Mouse (Mus musculus) left cerebral cortex, adult 6 months (tissue): Measurements from ENCODE around the gene Cetn2. TPM values are rescaled to one million over a fixed set of nuclear protein-coding genes. Genes with fewer than 3 reads are reported as not detected.

ENCODE experiments used
- long read RNA-seq, 2 experiments: library from polyadenylated mRNA; unstranded; transcript quantifications; one replicate each; pipeline ENCODE4 v2.0.0; 2019 to 2020
- polyA plus RNA-seq: library from polyadenylated mRNA; unstranded; fragments of <200 nt; fragmentation: Nextera tagmentation; gene quantifications from 2 replicates; pipeline ENCODE4 v1.2.3, GENCODE M21; 2021

The Cetn2 gene
- polyA plus RNA-seq, result 76.2 and 89.8 TPM in 2 replicates
- long read RNA-seq, experiment 1, transcript Cetn2-203 (5 exons, 1,286 nt), result major isoform, 160 of 178 reads
- long read RNA-seq, experiment 1, transcript Cetn2-201 (4 exons, 1,026 nt), result minor isoform, 8 of 178 reads
- long read RNA-seq, experiment 1, partial matches to known transcripts, result 5 of 178 reads
- long read RNA-seq, experiment 1, other reads (novel, unspliced or antisense), result 4 of 178 reads
- long read RNA-seq, experiment 2, transcript Cetn2-203 (5 exons, 1,286 nt), result major isoform, 68 of 105 reads
- long read RNA-seq, experiment 2, transcript Cetn2-201 (4 exons, 1,026 nt), result minor isoform, 21 of 105 reads
- long read RNA-seq, experiment 2, partial matches to known transcripts, result 14 of 105 reads
- long read RNA-seq, experiment 2, other reads (novel, unspliced or antisense), result 2 of 105 reads

GRCm38 (mm10) chrX:72917884-72918681 is at the start of gene Cetn2, which contains the start of gene Nsdhl:
Cetn2 (minus strand) TSS chrX:72918411.
Nsdhl (plus strand) TSS chrX:72918557.

Other genes with a start within 250 kb of the Cetn2 start
- 0.33 and 0.39 TPM in 2 replicates for gene Gabrq, start 93.2 kb downstream of the Cetn2 start, polyA plus RNA-seq
- gene Nsdhl, start 146 bp upstream of the Cetn2 start, polyA plus RNA-seq, result 18.9 and 19.4 TPM in 2 replicates
- 0.60 and 0.70 TPM in 2 replicates for gene Zfp185, start 68.9 kb upstream of the Cetn2 start, polyA plus RNA-seq
- not detected in 2 replicates for gene Pnma5, start 118.7 kb upstream of the Cetn2 start, polyA plus RNA-seq
- gene Pnma3, start 146.4 kb upstream of the Cetn2 start, polyA plus RNA-seq, result 0.59 and 1.3 TPM in 2 replicates
- gene Xlr4a, start 164.1 kb upstream of the Cetn2 start, polyA plus RNA-seq, result 0.15 TPM in 1 of 2 replicates, not detected in the other
- gene Xlr3a, start 178.7 kb upstream of the Cetn2 start, polyA plus RNA-seq, result 0.97 and 2.4 TPM in 2 replicates
- 0.37 TPM in 1 of 2 replicates, not detected in the other for gene Gm14685, start 198.6 kb upstream of the Cetn2 start, polyA plus RNA-seq
- not detected in 2 replicates for gene Xlr5b, start 230.4 kb upstream of the Cetn2 start, polyA plus RNA-seq
- 0.28 TPM in 1 of 2 replicates, not detected in the other for gene DXBay18, start 231.0 kb upstream of the Cetn2 start, polyA plus RNA-seq